Comparison of ENCODE assay signal across 9 mouse cellular contexts in the genomic region with DNA sequence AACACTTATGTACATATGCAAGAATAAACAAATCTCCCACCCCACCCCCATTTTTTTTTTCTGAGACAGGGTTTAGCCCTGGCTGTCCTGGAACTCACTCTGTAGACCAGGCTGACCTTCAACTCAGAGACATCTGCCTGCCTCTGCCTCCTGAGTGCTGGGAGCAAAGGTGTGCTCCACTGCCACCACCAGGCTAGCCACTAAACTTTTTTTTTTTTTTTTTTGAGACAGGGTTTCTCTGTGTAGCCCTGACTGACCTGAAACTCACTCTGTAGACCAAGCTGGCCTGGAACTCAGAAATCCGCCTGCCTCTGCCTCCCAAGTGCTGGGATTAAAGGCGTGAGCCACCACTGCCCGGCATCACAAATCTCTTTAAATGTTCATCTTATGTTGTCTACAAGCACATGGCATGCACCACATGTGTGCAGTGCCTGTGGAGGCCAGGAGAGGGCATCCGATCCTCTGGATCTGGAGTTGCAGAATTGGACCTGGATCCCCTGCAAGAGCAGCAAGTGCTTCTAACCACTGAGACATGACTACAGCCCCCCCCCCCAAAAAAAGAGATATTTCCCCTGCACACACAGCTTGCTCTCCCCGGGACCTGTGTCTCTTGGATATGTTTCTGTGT. TPM values are rescaled to one million over a fixed set of nuclear protein-coding genes. Genes with fewer than 3 reads are reported as not detected.
DNase-seq lines count a peak whose midpoint lies in the region; ATAC-seq and TF ChIP-seq lines count a peak whose summit lies in the region.
"Had no signal": no experiment of that assay in that cellular context is flagged by ENCODE, and none has a peak within 500 bp of the region (broad histone marks: within the 10 kb centered on the region; RNA-seq: fewer than 3 reads in every experiment).

No protein-coding gene starts in this region.

- peaks cover 22% of the 10 kb centered on the region for H3K4me1 ChIP-seq in cerebellum, adult 2 months (ENCODE audit: control insufficient read depth, insufficient read depth, low read length)

- no peak for ATAC-seq in cerebellum, adult (ENCODE audit: insufficient number of reproducible peaks, low FRiP score, low TSS enrichment)

- no peaks in the 10 kb centered on the region for H3K27me3 ChIP-seq in cerebellum, adult 2 months (ENCODE audit: control insufficient read depth, insufficient read depth, low read length)

- no peak for DNase-seq in cerebellum, adult 2 months
- no peak for DNase-seq in layer of hippocampus, adult 2 months (ENCODE audit: low spot score in 2 of 2)
- no peak for DNase-seq in layer of hippocampus, postnatal 14 days (ENCODE audit: low spot score in 2 of 2)
- peak; percentile 68 for DNase-seq in WW6 (ENCODE audit: low read depth, low spot score)
- peak; percentile 75 for DNase-seq in lung, postnatal 10 days
- DNase-seq in ovary, postnatal 10 days (ENCODE audit: low spot score) = no peak
- no peak for DNase-seq in urinary bladder, postnatal 4 days (ENCODE audit: low spot score in 2 of 2)
- DNase-seq: cerebellum, adult 11-12 months had no signal

- TF ChIP-seq POLR2A in cerebellum, adult 2 months (IDR thresholded peaks at IDR 0.05; ENCODE audit: borderline replicate concordance, insufficient read depth, low read length) = no peak

- WGBS in cerebellum, adult 2 months = 96% methylated on average over 5 of the region's 5 CpGs

- H3K4me3 ChIP-seq in cerebellum, adult 2 months (replicated peaks; ENCODE audit: insufficient read depth, low read depth, low read length) = no peak overlapping the region
- H3K4me3 ChIP-seq in layer of hippocampus, adult 2 months = no peak overlapping the region

- TF ChIP-seq CTCF in cerebellum, adult 2 months (IDR thresholded peaks at IDR 0.05; ENCODE audit: borderline replicate concordance, insufficient read depth, low read depth, low read length) = peak; percentile 53; the same call in 1 of the 2 replicates
- peak; percentile 66 for TF ChIP-seq CTCF in layer of hippocampus, adult 2 months (conservative IDR thresholded peaks at IDR 0.05)

- H3K27ac ChIP-seq in cerebellum, adult 2 months (ENCODE audit: insufficient read depth, low read length) = no peak overlapping the region
- H3K27ac ChIP-seq in layer of hippocampus, adult 2 months = no peak overlapping the region

RNA-seq across cellular contexts. Expression of a gene that starts 48.5 kb away (rescaled TPM):
- polyA plus RNA-seq in cerebellum, adult 2 months (2012; rRNA removed) = 48.5 and 72.4 TPM in 2 replicates
- 10 to 100 TPM; 47.5 to 58.0 TPM for total RNA-seq in layer of hippocampus, adult 2 months (2021)
- total RNA-seq in layer of hippocampus, postnatal 14 days (2021) = 10 to 100 TPM; 49.3 to 57.2 TPM

Comparison
In these comparisons a context has a peak if more than half of its experiments do, and no peak if none do; other contexts are left out.
1. DNase-seq: peak in WW6 (single experiment) and lung, postnatal 10 days (single experiment); none in cerebellum, adult 2 months (0 of 2), layer of hippocampus, adult 2 months (0 of 2), layer of hippocampus, postnatal 14 days (0 of 2), ovary, postnatal 10 days (single experiment) and urinary bladder, postnatal 4 days (0 of 2).